Mouse (Mus musculus) adrenal gland, postnatal 14 days (tissue): Measurements from ENCODE around the gene 9430015G10Rik. TPM values are rescaled to one million over a fixed set of nuclear protein-coding genes. Genes with fewer than 3 reads are reported as not detected.

ENCODE experiments used
- DNase-seq: peaks from one replicate; pipeline ENCODE4 v3.0.0; 2021; ENCODE audit warnings: mixed read lengths
- long read RNA-seq, 2 experiments: library from polyadenylated mRNA; stranded (forward); transcript quantifications; one replicate each; pipeline ENCODE4 v2.0.0; 2021
- total RNA-seq: library from RNA; stranded (reverse); gene quantifications from 2 replicates; pipeline ENCODE4 v1.2.3, GENCODE M21; 2021

9430015G10Rik gene
- 10.4 and 12.7 TPM in 2 replicates for total RNA-seq
- long read RNA-seq, experiment 1, partial matches to known transcripts, result 2 of 14 reads
- long read RNA-seq, experiment 1, other reads (novel, unspliced or antisense), result 7 of 14 reads
- long read RNA-seq, experiment 2, partial matches to known transcripts, result 0 of 10 reads
- long read RNA-seq, experiment 2, other reads (novel, unspliced or antisense), result 6 of 10 reads

DNA sequence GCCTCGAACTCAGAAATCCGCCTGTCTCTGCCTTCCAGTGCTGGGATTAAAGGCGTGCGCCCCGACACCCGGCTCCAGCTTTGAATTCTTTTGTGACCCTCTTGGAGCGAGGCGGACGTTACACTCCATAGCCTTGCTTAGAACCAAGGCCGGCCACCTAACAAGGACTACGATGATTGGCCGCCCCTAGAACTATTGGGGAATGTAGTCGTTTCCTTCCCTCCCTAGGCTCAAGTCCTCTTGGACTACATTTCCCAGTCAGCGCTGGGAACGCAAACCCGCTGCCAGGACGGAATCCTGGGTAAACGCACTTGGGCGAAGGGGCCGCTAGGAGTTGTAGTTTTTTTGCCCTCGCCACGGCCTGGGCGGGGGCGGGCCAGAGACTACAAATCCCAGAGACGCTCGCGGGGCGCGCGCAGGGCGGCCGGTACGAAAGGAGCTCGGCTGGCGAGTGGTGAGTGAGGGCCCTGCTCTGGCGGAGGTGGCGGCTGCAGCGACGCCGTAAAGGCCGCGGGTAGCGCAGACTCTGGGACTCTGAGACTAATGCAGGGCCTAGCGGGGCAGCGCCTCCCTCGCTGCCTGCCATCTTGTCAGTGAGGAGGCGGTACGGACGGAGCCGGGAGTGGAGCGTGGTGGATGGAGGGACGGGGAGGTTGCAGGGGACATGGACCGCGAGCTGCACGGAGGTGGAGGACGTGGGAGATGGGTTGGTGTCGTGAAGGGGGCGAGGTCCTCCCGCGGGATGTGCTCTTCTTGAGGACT, at the start of gene 9430015G10Rik:
TSS of gene 9430015G10Rik (plus strand) at position 413 of the 762 bp plus-strand sequence.
- DNase-seq, result peak; percentile 98

DNA sequence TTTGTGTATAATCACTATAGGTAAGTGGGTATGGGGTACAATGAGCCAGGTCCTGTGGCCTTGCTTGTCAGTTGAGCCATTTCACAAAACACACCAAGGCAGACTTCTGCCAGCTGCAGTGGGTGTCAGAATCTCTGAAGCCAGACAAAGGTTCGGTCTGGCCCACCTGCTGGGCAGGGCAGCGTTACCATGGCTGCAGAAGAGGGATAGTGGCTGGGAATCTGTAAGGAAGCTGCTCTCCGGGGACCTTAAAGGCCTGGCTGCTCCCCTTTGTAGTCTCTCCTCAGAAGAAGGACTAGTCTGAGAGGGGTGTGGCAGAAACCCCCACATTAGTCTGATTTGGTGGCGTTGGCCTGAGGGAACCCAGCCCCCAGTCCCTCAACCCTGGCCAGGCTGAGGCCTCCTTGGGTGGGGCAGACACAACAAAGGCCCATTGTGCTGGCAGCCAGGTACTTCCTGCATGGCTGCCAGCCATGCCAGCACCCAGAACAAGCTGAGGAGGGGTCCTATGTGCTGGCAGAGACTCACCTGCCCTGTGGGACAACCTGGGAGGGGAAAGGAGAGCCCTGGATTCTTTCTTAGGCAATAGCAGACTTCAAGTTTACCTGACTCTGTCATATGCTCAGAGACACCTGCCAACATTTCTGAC, 45.8 kb upstream of the 9430015G10Rik start:
- DNase-seq, result no peak

DNA sequence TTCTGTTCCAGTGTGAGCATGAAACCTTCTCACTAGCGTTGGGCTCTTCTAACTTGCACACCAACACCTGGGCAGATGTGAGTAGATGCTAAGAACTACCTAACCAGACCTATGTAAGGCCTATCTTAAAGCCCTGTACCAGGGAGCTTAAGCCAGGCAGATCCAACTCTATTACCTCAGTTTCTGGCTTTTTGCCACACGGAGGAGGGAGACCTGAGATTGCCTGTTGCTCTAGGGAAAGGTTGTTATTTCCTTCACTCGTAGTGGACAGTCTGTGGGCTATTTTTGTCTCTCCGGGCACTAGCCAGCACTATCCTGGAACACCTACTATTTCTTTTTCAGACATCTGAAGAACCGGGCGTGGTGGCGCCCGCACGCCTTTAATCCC, 45.3 kb upstream of the 9430015G10Rik start:
- DNase-seq, result no peak

DNA sequence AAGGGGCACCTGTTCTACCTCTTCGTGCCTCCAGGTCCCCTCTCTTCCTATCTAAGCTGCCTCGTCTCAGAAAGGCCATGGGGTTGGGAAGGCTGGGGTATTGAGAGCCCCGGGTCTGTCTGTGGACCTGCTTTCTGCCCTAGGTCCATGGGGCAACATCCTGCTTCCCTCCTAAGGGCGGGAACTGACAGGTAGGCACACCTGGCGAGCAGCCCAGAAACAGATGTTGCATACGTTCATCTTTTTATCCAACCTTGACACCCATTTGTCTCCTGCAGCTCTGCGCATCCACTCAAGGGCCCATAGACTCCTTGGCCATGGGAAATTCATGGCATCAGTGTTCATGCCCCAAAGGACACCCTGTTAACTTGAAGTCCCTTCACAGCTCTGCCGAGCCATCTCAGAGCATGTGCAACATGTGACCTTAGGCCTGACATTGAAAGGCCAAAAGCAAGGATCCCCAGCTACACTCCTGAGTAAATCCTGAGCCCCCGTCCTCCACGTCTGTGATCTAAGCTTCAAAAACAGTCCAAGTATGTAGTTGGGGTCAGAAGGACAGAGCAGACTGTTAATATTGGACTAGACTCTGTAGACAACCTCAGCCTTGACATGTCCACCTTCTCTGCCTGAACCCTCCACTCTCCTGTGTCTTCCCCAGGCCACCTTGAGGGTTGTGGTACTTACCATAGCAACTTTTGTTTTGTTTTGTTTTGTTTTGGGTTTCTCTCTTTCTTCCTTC, 44.5 kb upstream of the 9430015G10Rik start:
- no peak for DNase-seq

DNA sequence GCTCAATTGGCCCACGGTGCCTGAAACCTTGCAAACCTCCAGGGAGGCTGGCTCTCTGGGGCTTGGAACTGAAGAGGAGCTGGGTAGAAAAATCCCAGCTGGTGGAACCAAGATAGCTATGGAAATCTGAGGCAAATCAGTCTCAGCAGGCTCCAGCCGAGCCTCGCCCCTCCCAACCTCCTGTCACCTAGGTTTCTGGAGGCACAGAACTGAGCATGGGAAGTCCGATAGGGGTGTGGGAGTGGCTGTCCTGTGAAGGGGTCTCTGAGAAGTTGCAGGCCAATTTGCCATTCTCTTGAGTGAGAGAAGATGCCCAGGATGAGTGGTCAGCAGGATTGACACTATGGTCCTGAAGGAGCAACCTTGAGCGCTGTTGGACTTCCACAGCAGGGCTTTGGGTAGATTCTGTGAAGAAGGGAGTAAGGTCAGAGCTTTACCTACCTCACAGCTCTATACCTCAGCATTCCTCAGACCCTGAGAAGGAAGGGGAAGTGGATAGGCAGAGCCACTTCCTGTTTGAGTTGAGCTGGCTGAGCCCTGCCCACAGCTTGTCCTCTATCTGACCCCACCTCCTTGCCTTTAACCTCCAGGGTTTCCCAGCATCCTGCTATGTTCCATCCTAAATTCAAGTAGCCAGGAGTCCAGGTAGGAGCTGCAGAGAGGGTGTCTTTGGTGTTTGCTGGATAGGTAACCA, 42.4 kb upstream of the 9430015G10Rik start:
- no peak for DNase-seq

DNA sequence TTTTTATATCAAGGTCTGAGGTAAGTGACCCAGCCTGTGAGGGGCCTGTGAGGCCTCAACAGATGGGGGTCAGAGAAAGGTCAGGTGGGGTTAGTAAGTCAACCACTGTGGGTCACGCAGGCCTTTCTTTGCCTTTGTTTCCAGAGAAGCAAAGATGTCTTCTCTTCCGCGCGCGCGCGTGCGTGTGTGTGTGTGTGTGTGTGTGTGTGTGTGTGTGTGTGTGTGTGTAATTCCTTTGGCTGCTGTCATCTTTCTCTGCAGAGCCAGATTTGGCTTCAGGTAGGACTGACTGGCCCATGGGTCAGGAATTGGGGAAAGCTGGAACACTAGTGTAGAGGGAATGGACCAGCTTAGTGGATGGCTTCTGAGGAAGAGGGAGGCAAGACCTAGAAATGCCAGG, 40.1 kb upstream of the 9430015G10Rik start:
- DNase-seq, result no peak

DNA sequence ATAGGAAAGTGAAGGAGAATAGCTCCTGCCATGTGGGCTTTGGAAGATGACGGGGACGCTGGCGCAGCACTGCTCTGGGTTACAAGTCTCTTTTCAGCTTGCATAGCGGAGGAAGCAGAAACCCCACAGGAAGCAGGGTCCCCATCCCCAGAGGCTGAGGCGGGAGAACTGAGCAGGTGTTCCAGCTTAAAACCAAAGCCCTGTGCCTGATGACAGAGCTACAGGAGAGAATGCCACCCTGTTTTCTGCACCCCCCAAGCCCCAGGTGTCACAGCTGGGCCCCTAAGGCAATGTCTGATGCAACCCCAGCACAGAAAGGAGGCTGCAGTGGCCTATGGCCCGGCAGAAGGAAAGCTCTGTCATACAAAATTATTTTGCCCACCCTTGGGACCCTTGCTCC, 39.5 kb upstream of the 9430015G10Rik start:
- DNase-seq, result no peak

DNA sequence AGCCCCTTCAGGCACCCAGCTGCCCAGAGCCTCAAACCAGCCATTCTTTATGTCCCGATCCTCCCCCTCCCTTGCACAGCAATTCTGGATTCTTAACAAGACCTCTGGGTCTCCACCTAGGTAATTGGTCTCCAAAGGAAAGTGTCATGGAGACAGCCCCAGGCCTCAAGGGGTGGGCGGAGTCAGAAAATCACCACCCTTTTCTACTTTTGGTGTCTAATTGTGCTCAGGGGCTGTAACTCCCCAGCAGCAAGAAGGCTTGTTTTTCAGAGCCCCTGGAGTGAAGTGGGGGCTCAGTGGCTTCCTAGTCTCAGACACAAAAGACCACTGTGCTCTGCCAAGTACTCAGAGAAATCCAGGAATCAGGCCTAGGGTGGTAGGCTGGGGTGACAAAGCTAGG, 39.1 kb upstream of the 9430015G10Rik start:
- DNase-seq, result no peak

DNA sequence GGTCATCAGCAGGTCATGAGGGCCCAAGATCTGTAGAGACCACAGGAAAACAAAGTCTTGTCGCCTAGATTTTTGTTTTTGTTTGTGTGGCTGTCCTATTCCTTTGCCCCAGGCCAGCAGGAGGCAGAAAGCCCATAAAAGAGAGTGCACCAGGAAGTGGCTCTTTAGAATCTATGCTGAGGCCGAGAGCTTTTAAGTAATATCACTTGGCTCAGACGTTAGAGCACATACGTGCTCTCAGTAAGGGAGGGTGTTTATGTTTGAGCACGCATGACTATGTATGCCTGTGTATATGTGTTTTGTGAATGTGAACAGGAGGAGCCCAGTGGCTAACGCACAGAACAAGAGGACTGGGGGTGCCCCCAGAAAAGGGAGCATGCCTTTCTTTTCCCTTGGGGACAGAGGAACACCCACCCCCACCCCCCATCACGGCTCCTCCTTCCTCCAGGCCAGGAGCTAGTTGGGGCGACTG, 32.8 kb upstream of the 9430015G10Rik start:
- DNase-seq, result no peak

DNA sequence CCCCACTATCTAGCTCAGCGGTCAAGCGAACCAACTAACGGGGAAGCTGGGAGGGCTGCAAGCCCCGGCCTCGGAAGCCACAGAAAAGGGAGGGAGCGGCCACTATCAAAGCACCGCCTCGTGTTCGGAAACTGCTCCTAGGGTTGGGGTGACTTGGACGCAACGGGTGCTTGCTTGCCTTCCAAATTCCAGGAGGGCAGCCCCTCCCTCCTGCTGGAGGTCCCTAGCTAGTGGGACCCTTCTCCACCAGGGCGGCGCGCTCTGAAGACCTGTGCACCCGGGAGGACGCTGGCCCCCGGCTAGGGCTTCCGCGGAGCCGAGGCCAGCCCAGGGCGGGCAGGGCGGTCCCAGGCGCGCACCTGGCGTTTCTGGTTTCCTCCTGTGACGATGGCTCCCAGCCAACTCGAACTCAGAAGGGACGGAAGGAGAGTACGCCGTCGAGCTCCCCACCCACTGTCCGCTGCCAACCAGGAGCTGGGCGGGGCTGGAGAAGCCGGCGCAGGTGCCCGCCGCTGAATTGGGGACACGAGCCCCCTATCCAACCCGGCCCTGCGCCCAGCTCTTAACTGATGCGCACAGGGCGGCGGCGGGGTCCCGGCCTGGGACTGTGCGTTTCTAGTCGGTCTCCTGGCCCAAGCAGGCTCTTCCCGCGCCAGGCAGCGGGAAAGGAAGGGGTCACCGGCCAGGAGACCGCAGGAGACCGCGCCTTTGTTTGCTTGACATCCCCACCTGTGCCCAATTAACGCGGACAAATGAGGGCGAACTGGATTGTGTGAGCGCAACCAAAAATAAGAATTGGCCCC, 32.1 kb upstream of the 9430015G10Rik start:
- DNase-seq, result peak; percentile 55

DNA sequence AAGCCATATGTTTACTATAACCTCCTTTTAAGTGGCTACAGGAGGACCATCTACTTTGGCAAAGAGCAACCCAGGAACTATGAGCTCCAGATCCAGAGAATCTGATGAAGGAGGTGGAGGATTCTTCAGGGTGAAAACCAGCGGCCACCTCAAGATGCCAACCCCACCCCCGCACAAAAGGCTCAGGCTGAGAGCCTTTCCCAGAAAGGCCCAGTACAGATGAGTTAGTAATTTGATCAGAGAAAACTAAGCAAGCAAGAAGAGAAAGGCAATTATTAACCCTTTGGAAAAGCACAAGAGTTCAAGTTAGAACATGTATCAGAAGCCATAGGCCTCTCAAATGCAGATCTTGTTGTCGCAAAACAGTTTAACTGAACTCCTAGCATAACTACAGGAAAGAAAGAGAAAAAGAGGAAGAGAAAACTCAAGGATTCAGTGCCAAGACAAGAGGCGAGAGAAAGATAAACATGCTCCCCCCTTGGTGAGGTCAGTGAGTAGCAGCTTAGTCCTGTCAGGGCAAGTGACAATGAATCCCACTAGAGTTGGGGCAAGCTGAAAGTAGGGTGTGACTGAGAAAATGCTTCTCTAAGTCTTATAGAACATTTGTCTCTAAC, 27.1 kb upstream of the 9430015G10Rik start:
- DNase-seq, result no peak

DNA sequence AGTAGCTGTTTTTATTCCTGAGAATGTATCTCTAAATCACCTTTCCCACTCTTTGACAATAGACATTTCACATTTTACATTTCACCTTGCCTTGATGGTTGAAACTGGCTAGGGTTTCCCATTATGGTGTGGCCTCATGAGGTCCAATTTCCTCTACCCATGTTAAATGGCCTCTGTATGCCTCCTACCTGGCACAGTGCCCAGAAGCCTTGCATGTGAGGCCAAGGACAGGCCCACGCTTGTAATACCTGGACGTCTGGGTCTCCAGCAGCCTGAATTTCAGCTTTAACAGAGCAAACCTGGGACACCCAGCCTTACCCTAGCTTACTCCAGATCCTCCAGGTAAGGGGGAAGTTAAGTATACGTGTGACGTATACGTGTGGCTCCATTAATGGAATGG, 26.4 kb upstream of the 9430015G10Rik start:
- DNase-seq, result peak; percentile 52

DNA sequence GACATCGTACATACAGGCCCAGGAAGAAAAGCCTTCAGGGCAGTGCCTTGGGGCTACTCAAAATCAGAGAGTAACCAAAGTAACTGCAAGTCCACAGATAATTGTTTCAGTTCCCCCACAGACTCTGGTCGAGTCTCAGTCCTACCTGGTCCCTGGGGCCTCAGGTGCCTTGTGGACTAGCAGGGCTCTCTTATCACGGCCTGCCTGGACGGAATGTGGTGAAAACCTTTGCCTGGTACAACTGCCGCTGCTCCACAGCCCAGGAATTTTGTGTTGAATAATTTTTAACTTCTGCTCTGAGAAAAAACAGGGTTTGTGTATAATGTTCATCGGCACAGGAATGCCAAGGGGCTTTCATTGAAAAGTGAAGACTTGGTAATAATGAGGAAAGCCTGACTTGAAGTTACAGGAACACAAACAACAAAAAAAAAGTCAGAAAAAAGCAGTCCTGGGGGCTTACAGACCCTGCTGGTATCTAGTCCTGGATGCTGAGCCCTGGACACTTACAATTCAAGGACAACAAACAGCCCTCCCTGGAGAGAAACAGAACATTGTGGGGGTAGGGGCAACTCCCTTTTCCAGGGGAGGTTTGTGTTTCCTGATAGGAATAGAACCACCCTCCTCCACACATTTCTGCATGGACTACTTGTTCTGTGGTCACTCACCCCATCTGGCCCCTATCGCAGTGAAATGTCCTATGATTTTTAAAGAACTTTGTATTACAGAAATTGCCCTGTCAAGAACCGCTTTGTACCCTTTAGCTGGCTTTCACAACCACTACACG, 25.5 kb upstream of the 9430015G10Rik start:
- no peak for DNase-seq

DNA sequence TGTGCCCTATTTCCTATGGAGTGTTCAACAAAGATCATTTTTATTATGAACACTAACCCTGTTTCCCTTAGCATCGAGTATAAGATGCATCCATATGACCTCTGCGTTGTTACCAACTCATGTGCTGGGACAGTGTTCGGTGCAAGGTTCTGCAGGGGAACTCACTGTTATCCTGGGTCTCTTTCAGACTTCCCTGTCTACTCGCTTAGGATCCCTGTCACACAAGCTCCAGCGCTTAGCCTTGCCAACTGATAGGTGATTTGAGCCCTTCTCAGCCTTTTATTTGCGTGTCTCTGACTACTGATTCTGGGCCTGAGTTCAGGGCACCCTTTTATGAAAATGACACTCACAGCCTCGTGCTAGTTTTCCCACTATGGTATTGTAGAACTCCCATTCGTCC, 24.5 kb upstream of the 9430015G10Rik start:
- no peak for DNase-seq

DNA sequence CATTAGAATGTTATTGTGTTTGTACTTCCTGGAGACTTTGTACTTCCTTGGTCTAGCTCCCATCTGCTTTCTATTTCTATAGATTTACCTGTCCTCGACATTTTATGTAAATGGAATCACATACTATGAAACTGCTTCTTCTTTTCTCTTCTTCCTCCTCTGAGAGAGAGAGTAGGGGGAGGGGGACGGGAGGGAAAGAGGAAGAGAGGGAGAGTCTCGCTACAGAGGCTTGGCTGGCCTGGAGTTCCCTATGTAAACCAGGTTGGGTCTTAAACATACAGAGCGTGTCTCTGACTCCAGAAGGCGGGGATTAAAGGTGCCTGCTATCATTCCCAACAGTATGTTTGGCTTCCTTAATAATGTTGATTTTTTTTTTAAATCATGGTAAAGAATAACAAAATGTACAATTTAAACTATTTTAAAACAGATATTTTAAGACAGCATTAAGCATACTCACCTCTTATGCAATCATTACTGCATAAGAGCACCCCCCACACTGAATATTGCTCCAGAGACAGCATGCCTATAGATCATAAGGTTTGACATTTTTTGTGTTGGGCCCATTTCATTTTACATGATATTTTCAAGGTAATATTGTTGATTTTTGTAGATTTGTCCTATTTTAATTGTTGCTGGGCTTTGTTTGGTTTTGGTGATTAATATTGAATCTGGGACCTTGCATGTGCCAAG, 22.2 kb upstream of the 9430015G10Rik start:
- no peak for DNase-seq

DNA sequence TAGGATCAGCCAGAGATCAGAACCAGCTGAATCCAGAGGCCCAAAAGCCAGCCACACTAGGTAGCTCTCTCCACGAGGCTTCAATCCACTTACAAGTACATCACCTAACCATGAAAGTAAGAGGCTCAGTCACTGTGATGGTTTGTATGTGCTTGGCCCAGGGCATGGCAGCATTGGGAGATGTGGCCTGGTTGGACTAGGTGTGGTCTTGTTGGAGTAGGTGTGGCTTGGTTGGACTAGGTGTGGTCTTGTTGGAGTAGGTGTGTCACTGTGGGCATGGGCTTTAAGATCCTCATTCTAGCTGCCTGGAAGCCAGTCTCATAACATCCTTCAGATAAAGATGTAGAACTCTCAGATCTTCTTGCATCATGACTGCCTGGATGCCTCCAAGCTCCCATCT, 18.5 kb upstream of the 9430015G10Rik start:
- no peak for DNase-seq

DNA sequence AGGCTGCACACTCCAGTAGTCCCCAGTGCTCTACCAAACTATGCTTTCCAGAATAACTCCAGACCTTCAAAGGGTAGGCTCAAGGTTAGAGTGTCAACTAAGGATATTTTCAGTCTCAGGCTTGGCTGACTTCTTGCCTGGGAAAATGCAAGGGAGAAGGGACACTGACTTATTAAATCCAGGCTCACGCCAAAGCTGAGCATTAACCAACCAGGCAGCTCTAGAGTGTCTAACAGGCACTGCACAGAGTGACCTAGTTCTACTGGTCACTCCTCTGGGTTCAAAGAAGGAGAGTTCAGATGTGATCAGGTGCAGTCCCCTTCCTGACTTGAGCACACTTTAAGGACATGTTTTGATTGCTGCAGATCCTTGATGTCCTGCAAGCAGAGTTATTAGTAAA, 17.0 kb upstream of the 9430015G10Rik start:
- no peak for DNase-seq

DNA sequence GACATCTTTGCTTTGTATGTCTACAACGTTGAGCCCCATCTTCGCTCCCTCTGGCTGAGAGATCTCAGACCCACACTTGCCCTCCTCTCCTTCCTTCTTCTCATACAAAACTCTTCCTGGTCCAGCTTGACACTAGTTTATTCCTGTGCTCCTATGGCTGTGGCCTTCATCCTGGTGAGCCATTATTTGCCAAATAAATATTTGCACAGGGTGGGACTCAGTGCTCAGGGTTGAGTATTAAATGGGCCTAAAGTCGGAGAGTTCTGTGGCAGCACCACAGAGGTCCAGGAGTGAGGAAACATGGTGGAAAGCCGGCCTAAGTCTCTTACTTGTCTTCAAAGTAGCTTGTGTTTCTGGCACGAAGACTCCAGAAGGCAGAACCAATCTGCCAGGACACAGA, 16.0 kb upstream of the 9430015G10Rik start:
- no peak for DNase-seq

DNA sequence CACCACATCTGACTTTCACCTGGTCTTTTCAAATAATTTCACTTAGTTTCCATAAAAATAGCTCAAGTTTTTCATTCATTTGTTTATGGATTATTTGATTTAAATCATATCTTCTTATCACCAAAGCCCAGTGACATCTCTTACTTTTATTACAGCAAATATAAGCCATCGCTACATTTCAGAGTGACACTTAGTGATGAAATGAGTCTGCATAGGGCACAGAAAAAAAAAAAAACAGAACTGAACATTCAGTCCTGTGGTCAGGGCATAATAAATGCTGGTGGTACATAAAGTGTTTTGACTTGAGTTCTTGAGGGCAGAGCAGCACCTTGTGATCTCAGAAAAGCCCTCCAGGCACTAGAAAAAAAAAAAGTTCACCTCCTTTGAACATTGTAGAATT, 13.6 kb upstream of the 9430015G10Rik start:
- no peak for DNase-seq
